Mouse (Mus musculus) brain, embryonic 18.5 days (tissue): Measurements from ENCODE around the gene Prtg.

Source experiments
- DNase-seq: peaks from one replicate; pipeline ENCODE4 v3.0.0-alpha.2; 2012; ENCODE audit warnings: low read depth, low spot score

Prtg gene

GRCm38 (mm10) chr9:72911381-72911780 is 104.7 kb downstream of the Prtg start:
- DNase-seq: no peak

DNA sequence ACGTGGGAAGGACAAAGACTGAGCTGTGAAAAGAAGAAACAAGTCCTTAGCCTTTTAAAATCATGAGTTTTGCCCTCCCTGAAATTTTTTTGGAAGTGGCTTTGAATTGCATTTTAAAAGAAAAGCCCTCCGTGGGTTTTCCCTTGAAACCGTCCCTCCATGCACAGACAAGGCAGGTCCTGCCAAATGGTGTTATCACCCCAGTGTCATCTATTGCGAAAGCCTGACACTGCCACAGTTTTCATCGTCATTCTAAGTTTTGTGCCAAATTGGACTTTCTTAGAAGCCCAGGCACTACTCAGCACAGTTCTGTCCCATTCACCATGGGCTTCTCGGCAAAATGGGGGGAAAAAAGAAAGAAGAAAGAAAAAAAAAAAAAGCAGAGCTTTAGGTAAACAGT is 106.9 kb downstream of the Prtg start:
- DNase-seq: no peak

DNA sequence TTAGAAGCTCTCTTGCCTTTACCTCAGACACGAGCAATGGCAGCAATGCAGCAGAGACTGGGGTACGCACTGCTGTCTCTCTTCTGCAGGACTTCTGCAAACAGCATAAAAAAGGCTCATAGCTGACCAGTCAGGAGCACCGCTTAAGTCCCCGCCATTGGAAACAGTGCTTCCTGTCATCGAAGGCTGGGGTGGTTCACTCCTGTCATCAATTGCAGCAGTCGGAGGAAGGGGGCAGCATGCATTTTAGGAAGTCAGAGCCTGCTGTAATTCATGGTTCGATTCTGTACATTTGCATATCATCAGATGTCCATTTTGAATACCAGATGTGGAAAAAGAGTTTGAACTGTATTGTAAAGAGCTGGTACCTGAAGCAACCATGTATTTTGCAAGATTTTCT is 109.1 kb downstream of the Prtg start:
- no peak for DNase-seq

- DNase-seq: no peak
Observed at GRCm38 (mm10) chr9:72923068-72923467, 116.4 kb downstream of the Prtg start.

DNA sequence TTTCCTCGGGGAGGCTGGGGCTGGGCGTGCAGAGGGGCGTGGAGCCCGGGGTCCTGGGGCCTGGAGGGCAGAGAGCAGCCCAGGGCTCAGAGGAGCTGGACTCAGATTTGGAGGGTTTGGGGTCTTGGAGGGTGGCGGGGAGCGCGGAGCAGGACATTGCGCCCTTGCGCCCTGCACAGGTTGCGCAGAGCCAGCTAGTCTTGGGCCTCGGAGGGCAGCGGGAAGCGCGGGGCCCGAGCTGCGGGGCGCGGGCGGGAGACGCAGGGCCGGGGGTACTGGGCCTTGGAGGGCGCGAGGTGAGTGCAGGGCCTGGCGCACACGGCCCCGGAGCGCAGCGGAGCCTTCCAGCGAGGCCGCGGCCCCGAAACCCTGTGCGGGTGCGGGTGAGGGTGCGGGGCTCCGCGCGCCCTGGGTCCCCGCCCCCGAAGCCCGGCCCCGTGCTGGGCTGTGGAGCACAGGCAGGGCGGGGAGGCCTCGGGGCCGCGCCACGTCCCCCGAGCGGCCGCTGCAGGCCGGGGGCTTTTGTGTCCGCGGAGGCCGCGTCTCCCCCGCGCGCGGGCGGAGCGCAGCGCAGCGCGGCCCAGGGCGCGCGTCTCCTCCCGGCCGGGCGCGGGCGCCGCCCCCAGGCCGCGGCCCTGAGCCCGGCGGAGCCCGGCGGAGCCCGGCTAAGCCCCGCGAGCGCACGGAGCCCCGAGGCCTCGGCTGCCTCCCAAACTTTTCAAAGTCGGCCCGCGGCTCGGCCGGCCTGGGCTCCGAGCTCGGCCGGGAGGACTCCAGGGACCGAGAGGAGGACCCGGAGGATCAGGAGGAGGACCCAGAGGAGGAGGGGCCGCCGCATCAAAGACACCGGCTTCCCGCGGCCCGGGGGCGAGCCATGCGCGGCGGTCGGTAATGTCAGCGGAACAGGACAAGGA is 118.6 kb downstream of the Prtg start, which contains the start of gene Pygo1:
Gene Pygo1, plus strand, starts transcription at position 625 of the 914 bp plus-strand sequence.
- DNase-seq: no peak

DNA sequence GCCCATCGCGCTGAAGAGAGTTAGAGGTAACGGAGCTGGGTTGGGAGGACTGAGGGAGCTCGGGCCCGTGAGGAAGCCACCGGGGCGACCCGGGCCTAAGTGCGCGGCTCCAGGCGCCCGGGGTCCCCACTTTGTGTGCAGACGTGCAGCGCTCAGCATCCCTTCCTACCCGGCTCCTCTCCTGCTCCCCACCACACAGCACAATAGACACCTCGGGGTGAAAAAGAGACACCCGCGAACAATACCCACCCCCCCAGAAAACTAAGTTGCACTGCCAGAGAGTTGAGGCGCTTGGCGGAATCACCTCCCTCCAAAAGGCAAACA is 119.2 kb downstream of the Prtg start:
- no peak for DNase-seq

- DNase-seq: no peak
Observed at GRCm38 (mm10) chr9:72931166-72931790, 124.6 kb downstream of the Prtg start.

DNA sequence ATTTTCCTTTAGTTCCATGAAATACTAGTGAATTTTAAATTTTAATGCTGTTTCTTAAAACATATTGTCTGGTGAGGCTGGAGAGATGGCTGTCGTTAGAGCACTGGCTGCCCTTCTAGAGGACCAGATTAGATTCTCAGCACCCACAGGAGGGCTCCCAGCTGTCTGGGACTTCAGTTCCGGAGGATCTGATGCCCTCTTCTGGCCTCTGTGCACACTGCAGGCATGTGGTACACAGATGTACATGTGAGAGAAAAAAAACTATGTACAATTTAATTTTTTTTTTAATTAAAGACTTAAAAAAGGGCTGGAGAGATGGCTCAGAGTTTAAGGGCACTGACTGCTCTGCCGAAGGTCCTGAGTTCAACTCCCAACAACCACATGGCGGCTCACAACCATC is 128.6 kb downstream of the Prtg start:
- no peak for DNase-seq

- no peak for DNase-seq
Observed at GRCm38 (mm10) chr9:72936301-72936700, 129.6 kb downstream of the Prtg start.

- DNase-seq: no peak
Observed at GRCm38 (mm10) chr9:72943424-72943823, 136.8 kb downstream of the Prtg start.

DNA sequence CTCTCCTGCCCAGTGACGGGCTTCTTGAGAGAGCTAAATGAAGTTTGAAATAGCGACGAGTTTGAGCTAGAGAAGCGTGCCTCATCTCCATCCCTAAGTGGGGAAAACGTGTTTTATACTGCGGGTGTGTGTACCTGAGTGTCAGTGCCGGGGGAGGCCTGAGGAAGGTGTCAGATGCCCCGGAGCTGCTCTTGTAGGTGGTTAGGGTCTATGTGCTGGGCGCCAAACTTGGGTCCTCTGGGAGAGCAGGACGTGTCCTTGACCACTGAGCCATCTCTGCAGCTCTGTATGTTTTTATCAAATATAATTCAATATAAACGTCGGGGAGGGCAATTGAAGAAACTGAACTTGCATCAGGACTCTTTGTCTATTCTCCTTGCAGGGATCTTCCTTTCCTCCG is 137.6 kb downstream of the Prtg start:
- no peak for DNase-seq

- DNase-seq: no peak
Observed at GRCm38 (mm10) chr9:72947010-72947409, 140.3 kb downstream of the Prtg start.

DNA sequence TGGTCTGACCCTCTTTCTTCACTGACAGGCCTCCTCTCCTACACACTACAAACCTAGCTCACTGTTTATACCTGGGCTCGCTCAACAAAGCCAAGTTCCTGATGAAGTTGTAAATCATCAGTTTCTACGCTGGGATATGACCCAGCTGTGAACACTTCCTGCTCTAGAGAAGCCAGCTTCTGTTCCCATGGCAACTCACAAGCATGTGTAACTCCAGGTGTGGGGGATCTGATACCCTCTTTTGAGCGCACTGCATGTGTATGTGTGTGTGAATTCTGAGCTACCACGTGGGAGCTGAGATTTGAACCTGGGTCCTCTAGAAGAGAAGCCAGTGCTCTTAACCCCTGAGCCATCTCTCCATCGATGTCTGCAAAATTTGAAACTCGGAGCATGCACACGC is 142.9 kb downstream of the Prtg start:
- no peak for DNase-seq

DNA sequence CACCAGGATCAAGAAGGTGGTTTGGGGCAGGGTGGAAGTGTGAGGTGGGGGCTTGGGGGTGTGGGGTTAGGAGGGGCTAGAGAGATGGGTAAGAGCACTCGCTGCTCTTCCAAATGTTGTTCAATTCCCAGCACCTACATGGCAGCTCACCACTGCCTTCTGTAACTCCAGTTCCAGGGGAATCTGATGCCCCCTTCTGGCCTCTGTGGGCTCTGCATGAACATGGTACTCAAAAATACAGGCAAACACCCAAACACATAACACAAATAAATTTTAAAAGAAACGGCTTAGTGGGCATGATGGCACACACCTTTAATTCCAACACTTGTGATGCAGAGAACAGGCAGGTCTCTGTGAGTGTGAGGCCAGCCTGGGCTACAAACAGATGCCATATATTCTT is 148.1 kb downstream of the Prtg start:
- no peak for DNase-seq

DNA sequence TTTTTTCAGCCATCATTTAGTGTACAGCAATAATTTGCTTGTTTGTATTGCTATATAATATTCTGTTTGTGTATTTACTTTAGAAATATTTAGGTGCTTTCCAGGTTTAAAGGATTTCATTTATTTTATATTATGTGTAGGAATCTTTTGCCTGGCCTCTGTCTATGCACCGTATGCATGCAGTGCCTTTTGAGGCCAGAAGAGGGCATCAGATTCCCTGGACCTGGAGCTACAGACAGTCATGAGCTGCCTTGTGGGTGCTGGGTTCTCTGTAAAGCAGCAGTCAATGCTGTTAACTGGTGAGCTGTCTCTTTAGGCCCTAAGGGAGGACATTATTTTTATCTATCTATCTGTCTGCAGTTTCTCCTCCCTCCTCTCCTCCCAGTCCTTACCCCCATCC is 148.9 kb downstream of the Prtg start:
- DNase-seq: no peak

DNA sequence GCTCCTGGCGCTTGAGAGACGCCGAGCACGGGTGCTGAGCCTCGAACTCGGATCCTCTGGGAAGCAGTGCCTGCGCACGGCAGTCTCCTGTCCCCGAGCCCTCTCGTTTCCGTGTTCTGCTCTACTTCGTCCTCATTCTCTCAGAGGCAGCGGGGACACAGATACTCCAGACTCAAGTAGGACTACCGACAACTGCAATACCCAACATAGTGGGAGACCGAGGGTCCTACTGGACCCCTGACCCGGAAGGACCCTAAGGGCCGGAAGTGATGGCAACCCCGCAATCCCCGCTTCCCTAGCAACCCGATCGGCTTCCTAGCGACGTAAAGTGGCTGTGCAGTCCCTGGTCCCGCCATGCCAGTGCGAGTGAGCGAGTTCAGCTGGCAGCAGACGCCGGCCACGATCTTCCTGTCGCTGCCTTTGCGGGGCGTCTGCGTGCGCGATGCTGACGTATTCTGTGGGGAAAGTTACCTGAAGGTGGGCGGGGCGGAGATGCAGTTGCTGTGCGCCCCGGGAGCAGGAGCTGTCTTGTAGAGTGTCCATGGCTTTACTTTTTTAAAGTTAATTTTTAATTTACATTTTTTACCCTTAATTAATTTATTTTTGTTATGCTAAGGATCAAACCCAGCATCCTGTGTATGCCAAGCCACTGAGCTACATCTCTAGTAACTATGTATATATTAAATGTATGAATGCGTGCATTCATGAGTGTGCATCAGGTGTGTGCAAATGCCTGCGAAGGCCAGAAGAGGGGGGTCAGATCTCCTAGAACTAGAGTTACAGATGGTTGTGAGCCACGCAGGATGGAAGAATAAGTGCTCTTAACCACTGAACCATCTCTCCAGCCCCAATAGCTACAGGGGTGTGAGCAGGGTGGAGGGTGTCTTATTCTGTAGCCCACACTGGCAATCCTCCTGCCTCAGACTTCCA is 152.1 kb downstream of the Prtg start, which contains the start of the genes Dyx1c1 and Gm44503:
Gene Dyx1c1, plus strand, starts transcription at position 265 of the 930 bp plus-strand sequence.
Gene Gm44503, plus strand, starts transcription at position 332 of the 930 bp plus-strand sequence.
- DNase-seq: peak; percentile 72

DNA sequence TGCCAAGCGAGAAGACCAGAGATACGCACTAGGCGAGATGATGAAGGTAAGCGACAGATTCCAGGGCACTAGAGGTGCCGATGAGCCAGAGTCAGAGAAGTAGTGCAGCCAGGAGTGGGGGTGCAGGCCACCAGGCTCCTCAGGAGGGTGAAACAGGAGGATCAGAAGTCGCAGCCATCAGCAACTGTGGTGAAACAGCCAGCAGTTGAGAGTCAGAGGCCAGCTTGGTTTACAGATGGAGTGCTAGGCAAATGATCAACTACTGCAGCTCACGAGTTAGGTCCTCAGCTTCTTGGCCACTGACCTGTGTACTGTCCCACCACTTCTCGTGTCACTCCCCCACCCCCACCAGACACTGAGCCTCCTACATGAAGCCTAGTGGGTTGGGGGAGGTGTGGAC is 154.7 kb downstream of the Prtg start:
- no peak for DNase-seq

DNA sequence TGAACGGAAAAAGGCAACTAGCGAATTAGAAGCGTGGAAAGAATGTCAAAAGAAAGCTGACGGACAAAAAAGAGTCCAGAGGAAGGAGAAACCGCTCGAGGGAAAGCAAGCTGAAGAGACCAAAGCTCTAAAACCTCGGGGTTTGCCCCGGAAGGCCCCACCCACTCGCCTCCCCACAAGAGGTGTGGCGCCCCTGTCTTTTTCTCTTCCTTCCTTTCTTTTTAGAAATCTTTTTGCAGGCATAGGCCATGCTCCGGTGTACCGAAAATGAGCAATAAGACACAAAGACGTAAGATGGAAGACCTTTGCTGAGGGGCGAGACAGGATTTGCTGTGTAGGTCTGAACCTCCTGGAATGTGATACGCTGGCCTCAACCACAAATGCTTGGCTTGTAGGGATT is 155.3 kb downstream of the Prtg start:
- no peak for DNase-seq
